Mouse (Mus musculus): Measurements from ENCODE around the gene 4930524B15Rik. TPM values are rescaled to one million over a fixed set of nuclear protein-coding genes. Genes with fewer than 3 reads are reported as not detected.
"Not testable (repeated sequence)": the region's sequence is repeated elsewhere in the genome, so short reads cannot be mapped to it uniquely, and the experiment has no call there.

4930524B15Rik gene
- polyA plus RNA-seq, 1 experiment = 0.05 TPM

- H3K4me3 ChIP-seq (replicated peaks; ENCODE audit: extremely low read depth, low read depth, low read length) = no peak overlapping the region
- H3K4me1 ChIP-seq (ENCODE audit: control insufficient read depth, insufficient read depth, low read length) = no peaks in the 10 kb centered on the region
- no peak for TF ChIP-seq CTCF (IDR thresholded peaks at IDR 0.05; ENCODE audit: insufficient read depth, low read length)
- no peak for TF ChIP-seq POLR2A (IDR thresholded peaks at IDR 0.05; ENCODE audit: borderline replicate concordance, extremely low read depth, low read depth, low read length)
- no peak for DNase-seq
Measured at GRCm38 (mm10) chr11:31983249-31983648, 17.9 kb downstream of the 4930524B15Rik start.

GRCm38 (mm10) chr11:31984786-31985185 lies 19.4 kb downstream of the 4930524B15Rik start:
- no peak for TF ChIP-seq CTCF (IDR thresholded peaks at IDR 0.05; ENCODE audit: insufficient read depth, low read length)
- no peak for TF ChIP-seq POLR2A (IDR thresholded peaks at IDR 0.05; ENCODE audit: borderline replicate concordance, extremely low read depth, low read depth, low read length)
- 37% methylated on average over 2 of the region's 2 CpGs for WGBS
- Histone ChIP-seq H3K4me3 (replicated peaks; ENCODE audit: extremely low read depth, low read depth, low read length) (no peak overlapping the region), H3K4me1 (ENCODE audit: control insufficient read depth, insufficient read depth, low read length) (no peaks in the 10 kb centered on the region)
- DNase-seq = no peak

- TF ChIP-seq POLR2A (IDR thresholded peaks at IDR 0.05; ENCODE audit: borderline replicate concordance, extremely low read depth, low read depth, low read length) = no peak
- no peak for TF ChIP-seq CTCF (IDR thresholded peaks at IDR 0.05; ENCODE audit: insufficient read depth, low read length)
- WGBS = 85% methylated on average over 3 of the region's 3 CpGs
- no peak for DNase-seq
- H3K4me3 ChIP-seq (replicated peaks; ENCODE audit: extremely low read depth, low read depth, low read length) = no peak overlapping the region
- no peaks in the 10 kb centered on the region for H3K4me1 ChIP-seq (ENCODE audit: control insufficient read depth, insufficient read depth, low read length)
Measured at GRCm38 (mm10) chr11:31992535-31992934, 27.1 kb downstream of the 4930524B15Rik start.

GRCm38 (mm10) chr11:31999716-32000115 lies 34.3 kb downstream of the 4930524B15Rik start:
- TF ChIP-seq CTCF (IDR thresholded peaks at IDR 0.05; ENCODE audit: insufficient read depth, low read length) (no peak), POLR2A (IDR thresholded peaks at IDR 0.05; ENCODE audit: borderline replicate concordance, extremely low read depth, low read depth, low read length) (no peak)
- no peak for DNase-seq
- H3K4me3 ChIP-seq (replicated peaks; ENCODE audit: extremely low read depth, low read depth, low read length) = no peak overlapping the region
- no peaks in the 10 kb centered on the region for H3K4me1 ChIP-seq (ENCODE audit: control insufficient read depth, insufficient read depth, low read length)
- 40% methylated on average over 2 of the region's 2 CpGs for WGBS

- Histone ChIP-seq H3K4me3 (replicated peaks; ENCODE audit: extremely low read depth, low read depth, low read length) (no peak within 1 kb of the TSS), H3K4me1 (ENCODE audit: control insufficient read depth, insufficient read depth, low read length) (no peaks in the 10 kb centered on the region)
- DNase-seq = peak; percentile 16
- peak; percentile 46; the same call in 1 of the 2 replicates for TF ChIP-seq CTCF (IDR thresholded peaks at IDR 0.05; ENCODE audit: insufficient read depth, low read length)
- TF ChIP-seq POLR2A (IDR thresholded peaks at IDR 0.05; ENCODE audit: borderline replicate concordance, extremely low read depth, low read depth, low read length) = no peak
- 2% methylated on average over 16 of the region's 16 CpGs for WGBS
Measured at GRCm38 (mm10) chr11:32000281-32000680, 34.9 kb downstream of the 4930524B15Rik start, which contains the start of gene Nsg2. TSS of gene Nsg2 (plus strand) at chr11:32000463.

- no peak for DNase-seq
- no peak for TF ChIP-seq CTCF (IDR thresholded peaks at IDR 0.05; ENCODE audit: insufficient read depth, low read length)
- TF ChIP-seq POLR2A (IDR thresholded peaks at IDR 0.05; ENCODE audit: borderline replicate concordance, extremely low read depth, low read depth, low read length) = no peak
- Histone ChIP-seq H3K4me1 (ENCODE audit: control insufficient read depth, insufficient read depth, low read length) (no peaks in the 10 kb centered on the region), H3K4me3 (replicated peaks; ENCODE audit: extremely low read depth, low read depth, low read length) (no peak overlapping the region)
- 16% methylated on average over 11 of the region's 11 CpGs for WGBS
Measured at GRCm38 (mm10) chr11:32001181-32001910, 36.0 kb downstream of the 4930524B15Rik start.

GRCm38 (mm10) chr11:32002670-32003072 lies 37.3 kb downstream of the 4930524B15Rik start:
- DNase-seq = no peak
- no peaks in the 10 kb centered on the region for H3K4me1 ChIP-seq (ENCODE audit: control insufficient read depth, insufficient read depth, low read length)
- TF ChIP-seq POLR2A (IDR thresholded peaks at IDR 0.05; ENCODE audit: borderline replicate concordance, extremely low read depth, low read depth, low read length) (no peak), CTCF (IDR thresholded peaks at IDR 0.05; ENCODE audit: insufficient read depth, low read length) (no peak)
- 5% methylated on average over 5 of the region's 5 CpGs for WGBS
- no peak overlapping the region for H3K4me3 ChIP-seq (replicated peaks; ENCODE audit: extremely low read depth, low read depth, low read length)

- DNase-seq; H3K4me1 ChIP-seq (ENCODE audit: control insufficient read depth, insufficient read depth, low read length); H3K4me3 ChIP-seq (replicated peaks; ENCODE audit: extremely low read depth, low read depth, low read length): not testable (repeated sequence)
- 82% methylated on average over 3 of the region's 3 CpGs for WGBS
Measured at GRCm38 (mm10) chr11:32008049-32008448, 42.7 kb downstream of the 4930524B15Rik start.

GRCm38 (mm10) chr11:32008852-32009251 lies 43.5 kb downstream of the 4930524B15Rik start:
- no peak for DNase-seq
- 82% methylated on average over 3 of the region's 3 CpGs for WGBS
- no peak overlapping the region for H3K4me3 ChIP-seq (replicated peaks; ENCODE audit: extremely low read depth, low read depth, low read length)
- H3K4me1 ChIP-seq (ENCODE audit: control insufficient read depth, insufficient read depth, low read length) = no peaks in the 10 kb centered on the region
- TF ChIP-seq POLR2A (IDR thresholded peaks at IDR 0.05; ENCODE audit: borderline replicate concordance, extremely low read depth, low read depth, low read length) = no peak
- no peak for TF ChIP-seq CTCF (IDR thresholded peaks at IDR 0.05; ENCODE audit: insufficient read depth, low read length)

- DNase-seq = no peak
- TF ChIP-seq POLR2A (IDR thresholded peaks at IDR 0.05; ENCODE audit: borderline replicate concordance, extremely low read depth, low read depth, low read length) (no peak), CTCF (IDR thresholded peaks at IDR 0.05; ENCODE audit: insufficient read depth, low read length) (no peak)
- no peak overlapping the region for H3K4me3 ChIP-seq (replicated peaks; ENCODE audit: extremely low read depth, low read depth, low read length)
- 35% methylated on average over 13 of the region's 13 CpGs for WGBS
- no peaks in the 10 kb centered on the region for H3K4me1 ChIP-seq (ENCODE audit: control insufficient read depth, insufficient read depth, low read length)
Measured at GRCm38 (mm10) chr11:32009961-32010662, 44.7 kb downstream of the 4930524B15Rik start.

Measured in lung, adult 2 months (tissue).